ENCODE assay signal across 15 mouse cellular contexts in genomic region chr16:13698998-13699397, GRCm38 (mm10). TPM values are rescaled to one million over a fixed set of nuclear protein-coding genes. Genes with fewer than 3 reads are reported as not detected.
DNase-seq lines count a peak whose midpoint lies in the region; ATAC-seq and TF ChIP-seq lines count a peak whose summit lies in the region.
"Had no signal": no experiment of that assay in that cellular context is flagged by ENCODE, and none has a peak within 500 bp of the region (broad histone marks: within the 10 kb centered on the region; RNA-seq: fewer than 3 reads in every experiment).

No protein-coding gene starts in this region.

- no peak overlapping the region for H3K27ac ChIP-seq in kidney, adult 2 months (ENCODE audit: insufficient read depth, low read depth, low read length)

- no peak overlapping the region for H3K4me3 ChIP-seq in kidney, adult 2 months (ENCODE audit: insufficient read depth, low read depth, low read length)

- no peaks in the 10 kb centered on the region for H3K27me3 ChIP-seq in kidney, adult 2 months (replicated peaks; ENCODE audit: control insufficient read depth, insufficient read depth, low read length)

- peaks cover 10% of the 10 kb centered on the region for H3K36me3 ChIP-seq in kidney, adult 2 months (ENCODE audit: control insufficient read depth, insufficient read depth, low read length)

- TF ChIP-seq CTCF in kidney, adult 2 months (conservative IDR thresholded peaks at IDR 0.05; ENCODE audit: insufficient read depth, insufficient read length, low read depth, low read length), result peak; percentile 46

- no peak for DNase-seq in kidney, adult 2 months
- DNase-seq in kidney, adult 8-10 months, result no peak
- peak; percentile 8 for DNase-seq in thymus, postnatal 14 days
- no peak for DNase-seq in thymus, postnatal 25 days
- peak; percentile 8 for DNase-seq in T-cell, adult 2 months (ENCODE audit: low spot score)
- no peak for DNase-seq in yolk sac, embryonic 10.5 days (ENCODE audit: low spot score)
- DNase-seq: adrenal gland, postnatal 10 days; cerebellum, adult 11 months; heart, postnatal 36 days; kidney, adult 9 months; lung, postnatal 4 days; thymus, adult 18-20 months had no signal

- TF ChIP-seq POLR2A in kidney, adult 2 months (IDR thresholded peaks at IDR 0.05; ENCODE audit: low read depth, low read length), result no peak

- no peaks in the 10 kb centered on the region for H3K4me1 ChIP-seq in kidney, adult 2 months (ENCODE audit: control insufficient read depth, insufficient read depth, low read length)

- 89% methylated on average over 7 of the region's 7 CpGs for WGBS in kidney, adult 2 months

- ATAC-seq in monocyte, adult 5-6 weeks (replicated peaks; ENCODE audit: insufficient number of reproducible peaks, low FRiP score, low TSS enrichment, poor library complexity, severe bottlenecking), result no peak

RNA-seq across cellular contexts. Expression of gene 3110001I22Rik, which starts 27.3 kb away (rescaled TPM):
- 0.83 and 0.92 TPM in 2 replicates for polyA plus RNA-seq in kidney, adult 2 months (2012; rRNA removed)
- 25.9 to 65.8 TPM (median 30.8 TPM) in 3 replicates for total RNA-seq in monocyte, adult 5-6 weeks (2017)

RNA-seq across cellular contexts. Expression of gene Bfar, which starts 27.3 kb away (rescaled TPM):
- 30.2 and 31.2 TPM in 2 replicates for polyA plus RNA-seq in kidney, adult 2 months (2012; rRNA removed)
- 47.9 to 94.7 TPM (median 60.3 TPM) in 3 replicates for total RNA-seq in monocyte, adult 5-6 weeks (2017)

RNA-seq across cellular contexts. Expression of gene Parn, which starts 31.0 kb away (rescaled TPM):
- polyA plus RNA-seq in kidney, adult 2 months (2012; rRNA removed), result 12.3 and 15.1 TPM in 2 replicates
- total RNA-seq in monocyte, adult 5-6 weeks (2017), result 23.6 to 34.3 TPM (median 27.9 TPM) in 3 replicates

RNA-seq across cellular contexts. Expression of gene Pla2g10, which starts 31.8 kb away (rescaled TPM):
- polyA plus RNA-seq in kidney, adult 2 months (2012; rRNA removed), result 0.10 and 0.58 TPM in 2 replicates
- total RNA-seq in monocyte, adult 5-6 weeks (2017), result not detected in 3 replicates
- total RNA-seq: adrenal gland, postnatal 10 days; heart, postnatal 36 days; layer of hippocampus, postnatal 10 days had no signal
- polyA plus RNA-seq: limb, embryonic 11.5 days had no signal

Comparison
In these comparisons a context has a peak if more than half of its experiments do, and no peak if none do; other contexts are left out.
1. DNase-seq: peak in thymus, postnatal 14 days (single experiment) and T-cell, adult 2 months (single experiment); none in kidney, adult 2 months (single experiment), kidney, adult 8-10 months (0 of 2), thymus, postnatal 25 days (single experiment) and yolk sac, embryonic 10.5 days (single experiment).